Mouse (Mus musculus): ENCODE data around the gene Pde4b.

The Pde4b gene

GRCm38 (mm10) chr4:102555566-102555965 lies 468.2 kb downstream of the Pde4b start:
- DNase-seq, result no peak

DNA sequence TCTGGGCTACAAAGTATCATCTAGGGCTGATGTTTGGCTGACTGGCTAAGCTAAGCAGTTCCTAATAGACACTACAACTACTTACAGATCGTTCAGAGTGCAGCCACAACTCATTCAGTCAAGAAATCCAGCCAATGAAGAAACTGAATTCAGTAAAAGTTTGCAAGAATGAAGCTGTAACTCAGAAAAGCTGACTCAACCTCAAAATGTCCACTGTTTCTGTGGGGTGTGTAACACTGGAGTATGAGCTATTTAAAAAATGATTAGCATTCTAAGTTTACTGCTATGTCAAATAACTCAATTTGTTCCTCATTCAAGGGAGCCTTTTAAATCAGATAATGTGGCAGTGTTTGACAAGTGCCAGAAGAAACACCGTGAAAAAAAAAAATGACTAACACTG lies 469.7 kb downstream of the Pde4b start:
- no peak for DNase-seq

GRCm38 (mm10) chr4:102557508-102558220 lies 470.3 kb downstream of the Pde4b start:
- DNase-seq, result no peak

GRCm38 (mm10) chr4:102558328-102558727 lies 471.0 kb downstream of the Pde4b start:
- DNase-seq, result no peak

- no peak for DNase-seq
Measured at GRCm38 (mm10) chr4:102560676-102561280, 473.4 kb downstream of the Pde4b start.

- DNase-seq, result no peak
Measured at GRCm38 (mm10) chr4:102563273-102563855, 476.0 kb downstream of the Pde4b start.

DNA sequence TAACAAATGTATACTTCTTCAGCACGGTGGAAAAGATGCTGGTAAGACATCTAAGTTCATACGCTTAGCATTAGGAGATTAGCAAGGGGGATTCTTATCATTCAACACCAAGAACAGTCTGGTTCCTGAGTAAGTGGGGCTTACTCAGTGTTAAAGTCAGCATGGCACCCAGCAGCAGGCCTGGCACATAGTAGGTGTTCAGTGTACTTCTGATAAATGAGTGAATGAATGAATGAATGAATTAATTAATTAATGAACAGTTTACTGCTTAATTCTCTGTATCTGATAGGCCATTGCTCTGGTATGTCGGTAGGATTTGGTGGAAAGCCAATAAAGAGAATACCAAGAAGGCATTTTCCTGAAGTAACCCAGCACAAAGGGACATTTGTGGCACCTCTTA lies 476.9 kb downstream of the Pde4b start:
- DNase-seq, result no peak

GRCm38 (mm10) chr4:102566421-102566820 lies 479.1 kb downstream of the Pde4b start:
- no peak for DNase-seq

- no peak for DNase-seq
Measured at GRCm38 (mm10) chr4:102567111-102567510, 479.8 kb downstream of the Pde4b start.

GRCm38 (mm10) chr4:102567676-102568254 lies 480.4 kb downstream of the Pde4b start:
- peak in 1 of 2 experiments; percentile 29 for DNase-seq

DNA sequence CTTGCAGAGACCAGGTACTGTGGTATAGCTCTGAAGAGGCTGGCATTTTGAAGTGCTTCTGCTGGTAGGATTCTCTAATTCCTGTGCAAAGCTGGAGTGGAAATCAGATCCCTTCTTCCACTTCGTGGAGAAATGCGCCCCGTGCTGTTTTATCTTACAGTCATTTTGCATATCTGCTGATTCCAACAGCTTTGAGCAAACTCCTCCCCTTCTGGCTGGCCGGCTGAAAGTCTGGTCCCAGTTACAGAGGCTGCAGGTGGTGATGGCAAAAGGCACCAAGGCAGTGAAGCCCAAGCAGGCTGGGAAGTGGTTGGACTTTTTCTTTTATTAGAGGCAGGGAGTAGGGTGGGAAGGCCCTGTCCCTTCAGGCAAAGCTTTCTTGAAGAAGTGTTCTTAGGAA lies 481.2 kb downstream of the Pde4b start:
- DNase-seq, result peak; percentile 56 to 60

GRCm38 (mm10) chr4:102569101-102569583 lies 481.8 kb downstream of the Pde4b start:
- peak; percentile 73 to 78 for DNase-seq

- DNase-seq, result peak; percentile 72 to 75
Measured at GRCm38 (mm10) chr4:102569950-102570765, 482.8 kb downstream of the Pde4b start.

GRCm38 (mm10) chr4:102570766-102571411 lies 483.5 kb downstream of the Pde4b start:
- DNase-seq, result no peak

- peak; percentile 71 to 77 for DNase-seq
Measured at GRCm38 (mm10) chr4:102572031-102572430, 484.7 kb downstream of the Pde4b start.

DNA sequence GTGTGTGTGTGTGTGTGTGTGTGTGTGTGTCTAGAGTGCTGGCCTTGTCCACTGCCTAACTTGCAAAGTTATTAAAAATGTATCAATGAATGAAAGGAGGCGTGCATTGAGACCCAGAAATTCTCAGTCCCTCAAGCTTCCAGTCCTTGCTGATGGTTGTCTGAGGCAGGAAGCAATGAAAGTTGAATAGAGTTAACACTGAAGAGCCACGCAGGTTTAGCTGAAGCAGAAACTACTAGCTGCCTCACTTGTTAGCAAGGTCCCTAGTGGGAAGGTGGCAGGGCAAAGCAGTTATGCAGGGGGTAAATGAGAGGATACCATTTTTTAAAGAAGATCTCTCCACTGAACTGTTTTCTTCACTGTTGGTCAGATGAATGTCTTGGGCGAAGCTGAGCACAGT lies 485.2 kb downstream of the Pde4b start:
- DNase-seq, result peak in 1 of 2 experiments; percentile 42

GRCm38 (mm10) chr4:102573361-102573781 lies 486.0 kb downstream of the Pde4b start:
- peak in 1 of 2 experiments; percentile 41 for DNase-seq

- DNase-seq, result peak; percentile 77 to 81
Measured at GRCm38 (mm10) chr4:102574226-102574625, 486.9 kb downstream of the Pde4b start.

- DNase-seq, result peak in 1 of 2 experiments; percentile 35
Measured at GRCm38 (mm10) chr4:102574666-102575254, 487.4 kb downstream of the Pde4b start.

GRCm38 (mm10) chr4:102576109-102576508 lies 488.8 kb downstream of the Pde4b start:
- DNase-seq, result no peak

DNA sequence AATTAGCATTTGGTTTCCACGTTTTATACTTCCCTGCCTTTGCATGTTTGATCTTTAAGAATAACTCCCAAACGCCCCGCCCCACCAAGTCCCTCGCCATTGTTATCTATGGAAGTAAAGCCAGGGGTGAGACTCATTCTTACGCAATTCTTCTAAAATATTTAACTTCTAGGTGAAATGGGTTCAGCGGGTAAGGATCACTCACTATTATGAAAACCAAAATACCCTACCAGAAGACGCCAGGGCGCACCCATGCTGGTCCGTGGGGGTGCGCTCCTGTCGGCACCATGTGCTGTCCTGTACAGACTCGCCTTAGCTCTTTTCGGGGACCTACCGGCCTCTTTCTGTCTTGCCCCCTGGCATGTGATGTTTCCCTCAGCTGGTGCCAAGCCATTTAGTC lies 490.3 kb downstream of the Pde4b start:
- no peak for DNase-seq

- DNase-seq, result no peak
Measured at GRCm38 (mm10) chr4:102579051-102579450, 491.7 kb downstream of the Pde4b start.
